Mouse (Mus musculus): Measurements from ENCODE around the gene Inpp4b.

Inpp4b gene

GRCm38 (mm10) chr8:81342236-81342998, at the start of gene Inpp4b:
Gene Inpp4b (plus strand): TSS chr8:81342556.
- peak; percentile 73 for DNase-seq (ENCODE audit: extremely low read depth, low read depth)

GRCm38 (mm10) chr8:81335250-81335649, 7.1 kb upstream of the Inpp4b start:
- no peak for DNase-seq (ENCODE audit: extremely low read depth, low read depth)

- DNase-seq (ENCODE audit: extremely low read depth, low read depth), result peak; percentile 25
Observed at GRCm38 (mm10) chr8:81341191-81341590, 1.2 kb upstream of the Inpp4b start.

GRCm38 (mm10) chr8:81341591-81342235, 643 bp upstream of the Inpp4b start:
- DNase-seq (ENCODE audit: extremely low read depth, low read depth), result peak; percentile 41

GRCm38 (mm10) chr8:81342999-81343302, 595 bp downstream of the Inpp4b start:
- no peak for DNase-seq (ENCODE audit: extremely low read depth, low read depth)

- no peak for DNase-seq (ENCODE audit: extremely low read depth, low read depth)
Observed at GRCm38 (mm10) chr8:81345170-81345697, 2.9 kb downstream of the Inpp4b start.

- peak; percentile 33 for DNase-seq (ENCODE audit: extremely low read depth, low read depth)
Observed at GRCm38 (mm10) chr8:81349452-81349851, 7.1 kb downstream of the Inpp4b start.

GRCm38 (mm10) chr8:81353460-81353859, 11.1 kb downstream of the Inpp4b start:
- no peak for DNase-seq (ENCODE audit: extremely low read depth, low read depth)

- DNase-seq (ENCODE audit: extremely low read depth, low read depth), result no peak
Observed at GRCm38 (mm10) chr8:81358108-81358507, 15.8 kb downstream of the Inpp4b start.

GRCm38 (mm10) chr8:81360518-81360917, 18.2 kb downstream of the Inpp4b start:
- DNase-seq (ENCODE audit: extremely low read depth, low read depth), result no peak

- no peak for DNase-seq (ENCODE audit: extremely low read depth, low read depth)
Observed at GRCm38 (mm10) chr8:81361162-81361561, 18.8 kb downstream of the Inpp4b start.

- DNase-seq (ENCODE audit: extremely low read depth, low read depth), result no peak
Observed at GRCm38 (mm10) chr8:81370607-81371006, 28.3 kb downstream of the Inpp4b start.

- DNase-seq (ENCODE audit: extremely low read depth, low read depth), result no peak
Observed at GRCm38 (mm10) chr8:81371844-81372243, 29.5 kb downstream of the Inpp4b start.

GRCm38 (mm10) chr8:81374877-81375475, 32.6 kb downstream of the Inpp4b start:
- DNase-seq (ENCODE audit: extremely low read depth, low read depth), result peak; percentile 14

- DNase-seq (ENCODE audit: extremely low read depth, low read depth), result no peak
Observed at GRCm38 (mm10) chr8:81388953-81389352, 46.6 kb downstream of the Inpp4b start.

GRCm38 (mm10) chr8:81399071-81399470, 56.7 kb downstream of the Inpp4b start:
- no peak for DNase-seq (ENCODE audit: extremely low read depth, low read depth)

- no peak for DNase-seq (ENCODE audit: extremely low read depth, low read depth)
Observed at GRCm38 (mm10) chr8:81399501-81399900, 57.1 kb downstream of the Inpp4b start.

- no peak for DNase-seq (ENCODE audit: extremely low read depth, low read depth)
Observed at GRCm38 (mm10) chr8:81412707-81413106, 70.4 kb downstream of the Inpp4b start.

GRCm38 (mm10) chr8:81443957-81444356, 101.6 kb downstream of the Inpp4b start:
- no peak for DNase-seq (ENCODE audit: extremely low read depth, low read depth)

- DNase-seq (ENCODE audit: extremely low read depth, low read depth), result no peak
Observed at GRCm38 (mm10) chr8:81449798-81450197, 107.4 kb downstream of the Inpp4b start.

GRCm38 (mm10) chr8:81452082-81452481, 109.7 kb downstream of the Inpp4b start:
- DNase-seq (ENCODE audit: extremely low read depth, low read depth), result no peak

- DNase-seq (ENCODE audit: extremely low read depth, low read depth), result peak; percentile 6
Observed at GRCm38 (mm10) chr8:81454830-81455229, 112.5 kb downstream of the Inpp4b start.
